Mouse (Mus musculus): Measurements from ENCODE around the gene Ifitm2.

DNA sequence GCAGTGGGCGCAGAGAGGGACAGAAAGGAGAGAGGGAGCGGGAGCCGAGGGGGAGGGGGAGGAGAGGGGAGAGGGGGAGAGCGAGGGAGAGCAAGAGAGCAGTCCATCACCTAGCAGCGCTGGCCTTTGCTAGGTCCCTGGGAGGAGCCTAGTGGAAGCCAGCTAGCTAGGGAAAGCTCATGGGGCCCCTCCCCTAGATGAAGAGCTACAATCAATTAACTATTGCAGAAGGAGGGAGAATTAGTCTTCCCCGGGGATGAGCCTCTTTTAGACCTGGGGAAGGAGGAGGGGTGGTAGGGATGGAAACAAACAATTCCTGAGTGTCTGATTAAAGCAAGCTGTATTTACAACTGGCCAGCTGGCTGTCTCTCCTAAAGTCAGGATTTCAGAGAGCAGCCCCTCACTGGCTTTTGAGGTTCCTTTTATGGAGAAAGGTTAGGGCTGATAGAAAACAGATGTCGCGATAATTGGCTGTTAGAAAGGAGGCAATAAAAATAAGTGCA is 16.1 kb downstream of the Ifitm2 start:
- TF ChIP-seq CTCF (IDR thresholded peaks at IDR 0.05; ENCODE audit: control insufficient read depth, insufficient read depth, insufficient read length), result no peak
- TF ChIP-seq USF1 (IDR thresholded peaks at IDR 0.05; ENCODE audit: low read depth), result no peak
